Mouse (Mus musculus) T-helper 1 cell (primary cell): ENCODE data around the gene Mcpt4.
"Not testable (repeated sequence)": the region's sequence is repeated elsewhere in the genome, so short reads cannot be mapped to it uniquely, and the experiment has no call there.

Experiments used
- in situ Hi-C: fragments of 300-600 bp; cut with MboI, MseI; formaldehyde crosslinking; loops from one replicate; pipeline ENCODE4 v1.15.1; 2025; ENCODE audit warnings: high pct_unique_total_duplicates

Mcpt4 gene

GRCm38 (mm10) chr14:56062213-56062612 lies at the start of gene Mcpt4:
TSS of gene Mcpt4 (minus strand) at chr14:56062313.
- in situ Hi-C loops = not testable (repeated sequence)

- in situ Hi-C loops = no loop called here
These were observed 43.5 kb upstream of the Mcpt4 start for GRCm38 (mm10) chr14:56105447-56106180.

GRCm38 (mm10) chr14:56105016-56105415 lies 42.9 kb upstream of the Mcpt4 start:
- in situ Hi-C loops = no loop called here

GRCm38 (mm10) chr14:56103452-56103851 lies 41.3 kb upstream of the Mcpt4 start:
- in situ Hi-C loops = no loop called here

GRCm38 (mm10) chr14:56102386-56102785 lies 40.3 kb upstream of the Mcpt4 start, which contains the start of gene Ctsg:
TSS of gene Ctsg (minus strand) at chr14:56102574.
- in situ Hi-C loops = no loop called here

- in situ Hi-C loops = no loop called here
These were observed 36.8 kb upstream of the Mcpt4 start for GRCm38 (mm10) chr14:56098940-56099339.

- in situ Hi-C loops = no loop called here
These were observed 35.5 kb upstream of the Mcpt4 start for GRCm38 (mm10) chr14:56097597-56097996.

GRCm38 (mm10) chr14:56093353-56093752 lies 31.2 kb upstream of the Mcpt4 start:
- in situ Hi-C loops = no loop called here

- in situ Hi-C loops = no loop called here
These were observed 24.6 kb upstream of the Mcpt4 start for GRCm38 (mm10) chr14:56086711-56087110.

- in situ Hi-C loops = no loop called here
These were observed 23.1 kb upstream of the Mcpt4 start, which contains the start of gene Mcpt8 for GRCm38 (mm10) chr14:56085167-56085566. TSS of gene Mcpt8 (minus strand) at chr14:56085273.

GRCm38 (mm10) chr14:56082016-56082415 lies 19.9 kb upstream of the Mcpt4 start:
- in situ Hi-C loops = no loop called here

GRCm38 (mm10) chr14:56057722-56058121 lies 4.4 kb downstream of the Mcpt4 start:
- in situ Hi-C loops = no loop called here

- in situ Hi-C loops = no loop called here
These were observed 6.7 kb downstream of the Mcpt4 start for GRCm38 (mm10) chr14:56055408-56055807.

GRCm38 (mm10) chr14:56041792-56042191 lies 20.3 kb downstream of the Mcpt4 start, which contains the start of gene Mcpt2:
TSS of gene Mcpt2 (plus strand) at chr14:56042041.
- in situ Hi-C loops = not testable (repeated sequence)

GRCm38 (mm10) chr14:56034433-56034832 lies 27.7 kb downstream of the Mcpt4 start:
- in situ Hi-C loops = no loop called here

GRCm38 (mm10) chr14:56030395-56030794 lies 31.7 kb downstream of the Mcpt4 start, which contains the start of gene Mcpt9:
TSS of gene Mcpt9 (minus strand) at chr14:56030495.
- in situ Hi-C loops = not testable (repeated sequence)

- in situ Hi-C loops = loop anchor here (25.0 kb wide), 1 partner anchor 991 kb away; no protein-coding TSS in a partner anchor
These were observed 40.8 kb downstream of the Mcpt4 start for GRCm38 (mm10) chr14:56021305-56021704.

- in situ Hi-C loops = loop anchor here (25.0 kb wide), 1 partner anchor 993 kb away; no protein-coding TSS in a partner anchor
These were observed 42.7 kb downstream of the Mcpt4 start for GRCm38 (mm10) chr14:56019446-56019845.

- in situ Hi-C loops = loop anchor here (25.0 kb wide), 1 partner anchor 995 kb away; no protein-coding TSS in a partner anchor
These were observed 44.4 kb downstream of the Mcpt4 start, which contains the start of gene Mcpt1 for GRCm38 (mm10) chr14:56017671-56018070. TSS of gene Mcpt1 (plus strand) at chr14:56017971.

- in situ Hi-C loops = loop anchor here (25.0 kb wide), 1 partner anchor 998 kb away; no protein-coding TSS in a partner anchor
These were observed 48.2 kb downstream of the Mcpt4 start for GRCm38 (mm10) chr14:56013924-56014323.

GRCm38 (mm10) chr14:56013147-56013546 lies 49.0 kb downstream of the Mcpt4 start:
- in situ Hi-C loops = loop anchor here (25.0 kb wide), 1 partner anchor 999 kb away; no protein-coding TSS in a partner anchor
